Mouse (Mus musculus): ENCODE measurements at regions not wholly inside any gene's neighbourhood (a gene's known extent, or its start where the extent isn't known, plus 50 kb on each side); places are given as distances from the start of the nearest gene placed in this dataset.

GRCm38 (mm10) chr4:131324486-131324885 is 380.3 kb downstream of the Matn1 start:
- Histone ChIP-seq H3K4me3 (replicated peaks in 1 of 3; ENCODE audit: low read depth in 2 of 3, low read length in 2 of 3, poor library complexity in 1 of 3) (no peak overlapping the region), H3K79me2 (replicated peaks; ENCODE audit: control insufficient read depth, extremely low read depth, insufficient read depth, poor library complexity, severe bottlenecking) (no peaks in the 10 kb centered on the region), H3K27me3 (replicated peaks) (peaks cover 55% of the 10 kb centered on the region), H3K36me3 (replicated peaks in 1 of 2; ENCODE audit: control insufficient read depth in 1 of 2, insufficient read depth in 1 of 2, low read length in 1 of 2) (no peaks in the 10 kb centered on the region), H3K4me1 (ENCODE audit: control insufficient read depth in 1 of 2, insufficient read depth in 2 of 2) (no peaks in the 10 kb centered on the region), H3K9me3 (replicated peaks; ENCODE audit: low read length) (no peaks in the 10 kb centered on the region), H3K9ac (ENCODE audit: insufficient read depth, low read depth) (no peak overlapping the region), H3K27ac (ENCODE audit: insufficient read depth, low read depth) (no peak overlapping the region), H3K4me2 (ENCODE audit: insufficient read depth, low read depth, poor library complexity, severe bottlenecking) (no peak overlapping the region)
- in situ Hi-C loops (cut with MboI; ENCODE audit: low pct_ligation_motif_present, low pct_unique_long_range_greater_than_20kb, low sequenced_read_pairs) (no loop called here), dilution Hi-C loops (cut with MboI; ENCODE audit: extremely low pct_ligation_motif_present, extremely low pct_unique_long_range_greater_than_20kb, low sequenced_read_pairs) (no loop called here)
- DNase-seq (ENCODE audit: extremely low read depth): no peak
- TF ChIP-seq ZKSCAN1 (IDR thresholded peaks at IDR 0.05; ENCODE audit: borderline replicate concordance, low read depth, low read length) (no peak), E2F4 (IDR thresholded peaks at IDR 0.05; ENCODE audit: insufficient replicate concordance, low read depth, low read length) (no peak), ELF1 (IDR thresholded peaks at IDR 0.05; ENCODE audit: low read depth, low read length) (no peak), MYC (IDR thresholded peaks at IDR 0.05; ENCODE audit: low read depth, low read length) (no peak), TCF12 (IDR thresholded peaks at IDR 0.05; ENCODE audit: low read depth, low read length) (no peak), POLR2AphosphoS2 (IDR thresholded peaks at IDR 0.05; ENCODE audit: low read depth, low read length) (no peak), ZMIZ1 (IDR thresholded peaks at IDR 0.05; ENCODE audit: low read depth, low read length) (no peak), SIN3A (IDR thresholded peaks at IDR 0.05; ENCODE audit: low read length) (no peak), EP300 (IDR thresholded peaks at IDR 0.05; ENCODE audit: low read length) (no peak), GABPA (IDR thresholded peaks at IDR 0.05; ENCODE audit: insufficient replicate concordance, low read depth, low read length) (no peak), TBP (conservative IDR thresholded peaks at IDR 0.05; ENCODE audit: low read depth, low read length) (no peak), SMC3 (IDR thresholded peaks at IDR 0.05; ENCODE audit: low read depth, low read length) (no peak), USF2 (conservative IDR thresholded peaks at IDR 0.05; ENCODE audit: low read depth, low read length) (no peak)

- no peak overlapping the region for H3K27ac ChIP-seq (ENCODE audit: insufficient read depth, low read depth)
- H3K4me1 ChIP-seq (ENCODE audit: control insufficient read depth in 1 of 2, insufficient read depth in 2 of 2): no peaks in the 10 kb centered on the region
- H3K79me2 ChIP-seq (replicated peaks; ENCODE audit: control insufficient read depth, extremely low read depth, insufficient read depth, poor library complexity, severe bottlenecking): no peaks in the 10 kb centered on the region
- dilution Hi-C loops (cut with MboI; ENCODE audit: extremely low pct_ligation_motif_present, extremely low pct_unique_long_range_greater_than_20kb, low sequenced_read_pairs): no loop called here
- H3K4me2 ChIP-seq (ENCODE audit: insufficient read depth, low read depth, poor library complexity, severe bottlenecking): no peak overlapping the region
- H3K27me3 ChIP-seq (replicated peaks): peaks cover 52% of the 10 kb centered on the region
- in situ Hi-C loops (cut with MboI; ENCODE audit: low pct_ligation_motif_present, low pct_unique_long_range_greater_than_20kb, low sequenced_read_pairs): no loop called here
- DNase-seq (ENCODE audit: extremely low read depth): no peak
- H3K36me3 ChIP-seq (replicated peaks in 1 of 2; ENCODE audit: control insufficient read depth in 1 of 2, insufficient read depth in 1 of 2, low read length in 1 of 2): no peaks in the 10 kb centered on the region
- TF ChIP-seq HCFC1 (IDR thresholded peaks at IDR 0.05; ENCODE audit: low read depth, low read length): no peak
- TF ChIP-seq BHLHE40 (IDR thresholded peaks at IDR 0.05; ENCODE audit: low read depth, low read length): no peak
- no peak for TF ChIP-seq RCOR1 (conservative IDR thresholded peaks at IDR 0.05; ENCODE audit: low read depth, low read length)
- TF ChIP-seq SIN3A (IDR thresholded peaks at IDR 0.05; ENCODE audit: low read length): no peak
- TF ChIP-seq TCF12 (IDR thresholded peaks at IDR 0.05; ENCODE audit: low read depth, low read length): no peak
- TF ChIP-seq ETS1 (conservative IDR thresholded peaks at IDR 0.05; ENCODE audit: low read depth, low read length): no peak
- TF ChIP-seq E2F4 (IDR thresholded peaks at IDR 0.05; ENCODE audit: insufficient replicate concordance, low read depth, low read length): no peak
- no peak for TF ChIP-seq USF1 (IDR thresholded peaks at IDR 0.05; ENCODE audit: low read depth, low read length)
- no peak for TF ChIP-seq JUN (IDR thresholded peaks at IDR 0.05; ENCODE audit: insufficient read depth, low read depth, low read length)
- no peak for TF ChIP-seq ELF1 (IDR thresholded peaks at IDR 0.05; ENCODE audit: low read depth, low read length)
- no peak for TF ChIP-seq MAFK (IDR thresholded peaks at IDR 0.05; ENCODE audit: insufficient replicate concordance, low read length)
- no peak for TF ChIP-seq CTCF (conservative IDR thresholded peaks at IDR 0.05 in 1 of 2, IDR thresholded peaks at IDR 0.05 in 1 of 2; ENCODE audit: low read depth in 2 of 2, low read length in 2 of 2)
- no peak for TF ChIP-seq PAX5 (IDR thresholded peaks at IDR 0.05; ENCODE audit: low read length)
- no peak for TF ChIP-seq GABPA (IDR thresholded peaks at IDR 0.05; ENCODE audit: insufficient replicate concordance, low read depth, low read length)
- no peak for TF ChIP-seq MXI1 (IDR thresholded peaks at IDR 0.05; ENCODE audit: low read depth, low read length)
- TF ChIP-seq ZNF384 (IDR thresholded peaks at IDR 0.05; ENCODE audit: low read depth, low read length): no peak
- no peak for TF ChIP-seq MEF2A (IDR thresholded peaks at IDR 0.05; ENCODE audit: borderline replicate concordance, low read depth, low read length)
- TF ChIP-seq POLR2A (IDR thresholded peaks at IDR 0.05; ENCODE audit: low read depth, low read length): no peak
- TF ChIP-seq ZMIZ1 (IDR thresholded peaks at IDR 0.05; ENCODE audit: low read depth, low read length): no peak
- no peak overlapping the region for H3K9ac ChIP-seq (ENCODE audit: insufficient read depth, low read depth)
- H3K4me3 ChIP-seq (replicated peaks in 1 of 3; ENCODE audit: low read depth in 2 of 3, low read length in 2 of 3, poor library complexity in 1 of 3): no peak overlapping the region
- H3K9me3 ChIP-seq (replicated peaks; ENCODE audit: low read length): no peaks in the 10 kb centered on the region
Measured at GRCm38 (mm10) chr4:131325200-131325599, 381.0 kb downstream of the Matn1 start.

Data from CH12.LX (cell line).